Mouse (Mus musculus) stomach, embryonic 14.5 days (tissue): ENCODE measurements around the gene Slc6a17. TPM values are rescaled to one million over a fixed set of nuclear protein-coding genes. Genes with fewer than 3 reads are reported as not detected.

Experiments
- ATAC-seq: fragments of 200-750 bp; cut with Nextera tagmentation; 2 replicates; pipeline ENCODE4 v1.8.0; 2017; ENCODE audit warnings: low read depth, moderate TSS enrichment; ENCODE audit not compliant: insufficient number of reproducible peaks, insufficient read depth, low FRiP score
- H3K27ac ChIP-seq: fragments of 300-500 bp; sonication (generic); 2 replicates; pipeline ENCODE4 v1.5.1; 2014; ENCODE audit warnings: mild to moderate bottlenecking, low read length, moderate library complexity, mixed read lengths
- H3K27me3 ChIP-seq: fragments of 300-500 bp; sonication (generic); 2 replicates; pipeline ENCODE4 v1.6.1; 2014; ENCODE audit warnings: low read length, control low read depth, mixed read lengths; ENCODE audit not compliant: control insufficient read depth, insufficient read depth
- H3K36me3 ChIP-seq: fragments of 300-500 bp; sonication (generic); 2 replicates; pipeline ENCODE4 v1.6.1; 2014; ENCODE audit warnings: mild to moderate bottlenecking, control low read depth, low read length, moderate library complexity, mixed read lengths; ENCODE audit not compliant: control insufficient read depth, insufficient read depth
- H3K4me1 ChIP-seq: fragments of 300-500 bp; sonication (generic); 2 replicates; pipeline ENCODE4 v1.6.1; 2014; ENCODE audit warnings: low read length, control low read depth, mixed read lengths; ENCODE audit not compliant: control insufficient read depth, insufficient read depth
- H3K4me2 ChIP-seq: fragments of 300-500 bp; sonication (generic); replicated peaks from 2 replicates; pipeline ENCODE4 v1.6.1; 2014; ENCODE audit warnings: low read depth, low read length, control low read depth
- H3K4me3 ChIP-seq: fragments of 300-500 bp; sonication (generic); 2 replicates; pipeline ENCODE4 v1.5.1; 2014; ENCODE audit warnings: low read depth, low read length, control low read depth
- H3K9ac ChIP-seq: fragments of 300-500 bp; sonication (generic); replicated peaks from 2 replicates; pipeline ENCODE4 v1.6.1; 2014; ENCODE audit warnings: low read depth, mild to moderate bottlenecking, control low read depth, low read length, moderate library complexity, mixed read lengths
- H3K9me3 ChIP-seq: fragments of 300-500 bp; sonication (generic); 2 replicates; pipeline ENCODE4 v1.6.1; 2016; ENCODE audit warnings: low read depth, low read length, control low read depth; ENCODE audit not compliant: control insufficient read depth
- WGBS: fragments of 180-500 bp; shearing (Covaris S2); extraction: QIAGEN DNeasy Blood & Tissue Kit; methylation state at CpG from one replicate; pipeline ENCODE4 v1.1.7; 2014; 5-methylcytosine and 5-hydroxymethylcytosine counted together
- polyA plus RNA-seq: library from polyadenylated mRNA; unstranded; fragments of >200 nt; fragmentation: Nextera tagmentation; extraction: Ambion mirVana; gene quantifications from 2 replicates; pipeline ENCODE4 v1.2.1, GENCODE M21; 2014

Slc6a17 gene
- polyA plus RNA-seq, 1 experiment from 2014 or later = 2.2 TPM

GRCm38 (mm10) chr3:107446822-107447221, 71.0 kb downstream of the Slc6a17 start:
- Histone ChIP-seq H3K27me3 (no peaks in the 10 kb centered on the region), H3K27ac (no peak overlapping the region), H3K36me3 (no peaks in the 10 kb centered on the region), H3K4me3 (no peak overlapping the region), H3K9me3 (no peaks in the 10 kb centered on the region), H3K4me2 (no peak overlapping the region), H3K9ac (no peak overlapping the region), H3K4me1 (no peaks in the 10 kb centered on the region)
- WGBS = 63% methylated on average over 3 of the region's 3 CpGs
- no peak for ATAC-seq

- 82% methylated on average over 5 of the region's 5 CpGs for WGBS
- no peak overlapping the region for H3K9ac ChIP-seq
- ATAC-seq = no peak
- no peaks in the 10 kb centered on the region for H3K27me3 ChIP-seq
- no peak overlapping the region for H3K4me3 ChIP-seq
- H3K27ac ChIP-seq = no peak overlapping the region
- no peak overlapping the region for H3K4me2 ChIP-seq
- H3K9me3 ChIP-seq = no peaks in the 10 kb centered on the region
- H3K4me1 ChIP-seq = no peaks in the 10 kb centered on the region
- H3K36me3 ChIP-seq = no peaks in the 10 kb centered on the region
Observed at GRCm38 (mm10) chr3:107443866-107444265, 74.0 kb downstream of the Slc6a17 start.

- H3K4me1 ChIP-seq = no peaks in the 10 kb centered on the region
- no peak for ATAC-seq
- WGBS = 79% methylated on average over 11 of the region's 11 CpGs
- no peaks in the 10 kb centered on the region for H3K36me3 ChIP-seq
- H3K4me2 ChIP-seq = no peak overlapping the region
- no peak overlapping the region for H3K9ac ChIP-seq
- H3K9me3 ChIP-seq = no peaks in the 10 kb centered on the region
- no peak overlapping the region for H3K27ac ChIP-seq
- H3K27me3 ChIP-seq = no peaks in the 10 kb centered on the region
- no peak overlapping the region for H3K4me3 ChIP-seq
Observed at GRCm38 (mm10) chr3:107442191-107442590, 75.6 kb downstream of the Slc6a17 start.

GRCm38 (mm10) chr3:107441306-107441705, 76.5 kb downstream of the Slc6a17 start:
- 82% methylated on average over 8 of the region's 8 CpGs for WGBS
- Histone ChIP-seq H3K4me1 (no peaks in the 10 kb centered on the region), H3K27me3 (no peaks in the 10 kb centered on the region), H3K4me2 (no peak overlapping the region), H3K36me3 (no peaks in the 10 kb centered on the region), H3K9me3 (no peaks in the 10 kb centered on the region), H3K27ac (no peak overlapping the region), H3K4me3 (no peak overlapping the region), H3K9ac (no peak overlapping the region)
- ATAC-seq = no peak

GRCm38 (mm10) chr3:107439280-107439679, 78.5 kb downstream of the Slc6a17 start:
- H3K27me3 ChIP-seq = no peaks in the 10 kb centered on the region
- WGBS = 91% methylated on average over 11 of the region's 11 CpGs
- no peak overlapping the region for H3K4me3 ChIP-seq
- no peak for ATAC-seq
- no peaks in the 10 kb centered on the region for H3K4me1 ChIP-seq
- H3K4me2 ChIP-seq = no peak overlapping the region
- no peak overlapping the region for H3K9ac ChIP-seq
- no peaks in the 10 kb centered on the region for H3K36me3 ChIP-seq
- H3K27ac ChIP-seq = no peak overlapping the region
- H3K9me3 ChIP-seq = no peaks in the 10 kb centered on the region

GRCm38 (mm10) chr3:107437666-107438065, 80.2 kb downstream of the Slc6a17 start:
- Histone ChIP-seq H3K9me3 (no peaks in the 10 kb centered on the region), H3K27ac (no peak overlapping the region), H3K4me1 (no peaks in the 10 kb centered on the region), H3K27me3 (no peaks in the 10 kb centered on the region), H3K9ac (no peak overlapping the region), H3K4me3 (no peak overlapping the region), H3K36me3 (no peaks in the 10 kb centered on the region), H3K4me2 (no peak overlapping the region)
- 92% methylated on average over 2 of the region's 2 CpGs for WGBS
- no peak for ATAC-seq

- ATAC-seq = no peak
- H3K9me3 ChIP-seq = no peaks in the 10 kb centered on the region
- no peaks in the 10 kb centered on the region for H3K36me3 ChIP-seq
- H3K27me3 ChIP-seq = no peaks in the 10 kb centered on the region
- WGBS = 49% methylated on average over 6 of the region's 6 CpGs
- no peak overlapping the region for H3K4me2 ChIP-seq
- H3K9ac ChIP-seq = no peak overlapping the region
- H3K4me3 ChIP-seq = no peak overlapping the region
- H3K27ac ChIP-seq = no peak overlapping the region
- no peaks in the 10 kb centered on the region for H3K4me1 ChIP-seq
Observed at GRCm38 (mm10) chr3:107436434-107436833, 81.4 kb downstream of the Slc6a17 start.

- no peak overlapping the region for H3K4me3 ChIP-seq
- no peaks in the 10 kb centered on the region for H3K36me3 ChIP-seq
- H3K27ac ChIP-seq = no peak overlapping the region
- H3K9ac ChIP-seq = no peak overlapping the region
- 0 out of 2 replicates have a peak, but pooled peaks have one; percentile 11 for ATAC-seq
- H3K4me2 ChIP-seq = no peak overlapping the region
- WGBS = 34% methylated on average over 9 of the region's 9 CpGs
- no peaks in the 10 kb centered on the region for H3K9me3 ChIP-seq
- H3K4me1 ChIP-seq = 0 out of 2 replicates have a peak, but pooled peaks cover 4% of the 10 kb centered on the region
- H3K27me3 ChIP-seq = no peaks in the 10 kb centered on the region
Observed at GRCm38 (mm10) chr3:107433614-107434013, 84.2 kb downstream of the Slc6a17 start.

- peak; percentile 60; the same call in 1 of the 2 replicates for ATAC-seq
- 25% methylated on average over 1 of the region's 1 CpGs for WGBS
Observed at GRCm38 (mm10) chr3:107431268-107431667, 86.5 kb downstream of the Slc6a17 start.

More at GRCm38 (mm10) chr3:107431268-107431667, 86.5 kb downstream of the Slc6a17 start:
- no peak overlapping the region for H3K4me3 ChIP-seq
- 0 out of 2 replicates have a peak, but pooled peaks cover 4% of the 10 kb centered on the region for H3K4me1 ChIP-seq
- no peaks in the 10 kb centered on the region for H3K36me3 ChIP-seq
- no peak overlapping the region for H3K9ac ChIP-seq
- H3K9me3 ChIP-seq = no peaks in the 10 kb centered on the region
- no peak overlapping the region for H3K4me2 ChIP-seq
- no peak overlapping the region for H3K27ac ChIP-seq
- no peaks in the 10 kb centered on the region for H3K27me3 ChIP-seq
